Mouse (Mus musculus): ENCODE data around the gene Eif4g2.

The Eif4g2 gene

DNA sequence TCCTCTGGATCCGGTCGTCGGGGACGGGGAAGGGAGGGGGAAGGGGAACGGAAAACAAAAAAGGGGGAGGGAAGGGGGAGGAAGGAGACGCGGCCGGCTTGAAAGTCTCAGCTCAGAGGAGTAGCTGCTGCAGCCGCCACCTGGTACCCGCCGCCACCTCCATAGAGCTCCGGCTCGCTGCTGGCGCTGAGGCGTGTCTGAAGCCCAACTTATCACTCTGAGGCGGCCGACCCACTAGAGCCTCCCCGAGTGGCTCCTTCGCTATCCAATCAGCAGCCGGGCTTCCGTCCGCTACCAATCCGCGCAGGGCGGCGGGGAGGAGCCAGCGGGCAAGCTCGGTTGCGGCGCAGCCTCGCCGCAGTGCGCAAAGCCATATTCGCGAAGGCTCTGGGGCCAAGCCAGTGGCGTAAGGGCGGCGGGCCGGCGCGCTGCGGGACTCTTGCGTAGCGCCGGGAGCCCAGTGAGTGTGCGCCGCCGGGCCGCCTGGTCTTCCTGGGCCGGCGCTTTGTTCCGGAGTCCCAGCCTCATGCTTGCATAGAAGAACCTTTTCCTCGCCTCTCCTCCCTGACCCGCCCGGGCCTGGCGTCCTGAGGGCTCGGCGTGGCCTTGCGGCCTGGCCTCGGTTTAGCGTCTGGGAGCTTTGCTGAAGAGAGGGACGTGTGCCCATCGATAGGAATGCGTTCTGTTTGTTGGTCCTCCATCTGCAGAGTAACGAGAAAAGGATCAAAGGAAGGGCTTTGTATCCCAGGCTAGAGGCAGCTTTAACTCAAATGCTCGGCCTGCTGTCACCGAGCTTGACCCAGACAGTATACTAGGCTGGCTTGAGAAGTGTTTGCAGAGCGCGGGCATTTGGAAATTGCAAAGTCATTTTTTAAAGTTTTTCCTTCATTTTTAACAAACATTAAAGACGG, at the start of gene Eif4g2:
TSS of gene Eif4g2 (minus strand) at position 209 of the 911 bp plus-strand sequence.
- DNase-seq (ENCODE audit: low read depth in 1 of 2, low spot score in 2 of 2), result peak; percentile 98

DNA sequence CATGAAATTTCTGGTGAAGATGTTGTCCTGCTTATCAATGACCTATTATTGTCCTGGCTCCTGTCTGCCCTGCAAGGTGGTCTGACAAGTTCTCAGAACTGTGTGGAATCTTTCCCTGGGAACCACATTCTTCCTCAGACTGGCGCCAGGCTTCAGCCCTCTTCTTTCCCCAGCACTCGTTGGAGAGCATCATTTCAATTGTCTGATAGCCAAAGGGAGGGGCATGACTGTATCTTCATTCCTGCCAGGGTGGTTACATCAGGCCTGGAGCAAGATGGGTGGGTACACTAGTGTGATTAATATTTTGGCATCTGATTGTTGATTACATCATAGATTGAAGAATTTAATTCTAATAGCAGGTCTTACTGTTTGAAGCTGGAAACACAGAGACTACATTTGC, 49.8 kb upstream of the Eif4g2 start:
- no peak for DNase-seq (ENCODE audit: low read depth in 1 of 2, low spot score in 2 of 2)

DNA sequence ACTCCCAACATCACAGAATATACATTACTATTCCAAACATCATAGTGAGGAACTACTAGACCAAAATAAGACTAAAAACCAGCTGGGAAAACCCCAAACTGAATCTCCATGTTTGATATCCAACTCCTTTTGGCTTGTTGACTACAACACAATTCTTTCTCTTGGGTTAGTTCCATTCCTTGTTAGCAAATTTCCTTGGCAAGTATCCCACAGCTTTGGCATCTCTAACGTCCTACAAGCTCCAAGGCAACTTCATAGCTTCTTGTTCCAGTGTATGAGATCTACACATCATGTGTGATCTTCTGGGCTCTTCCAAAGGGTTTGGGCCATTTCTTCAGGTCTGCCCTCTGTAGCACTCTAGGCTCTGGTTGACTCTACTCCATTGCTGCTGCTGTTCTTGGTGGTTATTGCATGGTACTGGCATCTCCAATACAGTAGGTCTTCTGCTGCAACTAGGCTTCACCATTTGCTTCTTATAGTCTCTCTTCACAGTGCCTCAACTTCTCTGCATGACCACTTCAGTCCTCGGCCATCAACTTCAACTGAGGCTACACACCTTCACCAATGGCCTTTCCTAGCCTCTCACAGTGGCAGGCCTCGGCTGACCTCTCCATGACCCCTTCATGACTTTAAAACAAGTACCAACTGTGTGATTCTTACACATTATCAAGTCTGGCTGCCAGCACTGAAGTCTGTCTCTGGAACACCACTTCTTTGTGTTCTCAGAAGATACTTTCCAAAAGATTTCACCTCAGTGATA, 44.0 kb upstream of the Eif4g2 start:
- no peak for DNase-seq (ENCODE audit: low read depth in 1 of 2, low spot score in 2 of 2)

DNA sequence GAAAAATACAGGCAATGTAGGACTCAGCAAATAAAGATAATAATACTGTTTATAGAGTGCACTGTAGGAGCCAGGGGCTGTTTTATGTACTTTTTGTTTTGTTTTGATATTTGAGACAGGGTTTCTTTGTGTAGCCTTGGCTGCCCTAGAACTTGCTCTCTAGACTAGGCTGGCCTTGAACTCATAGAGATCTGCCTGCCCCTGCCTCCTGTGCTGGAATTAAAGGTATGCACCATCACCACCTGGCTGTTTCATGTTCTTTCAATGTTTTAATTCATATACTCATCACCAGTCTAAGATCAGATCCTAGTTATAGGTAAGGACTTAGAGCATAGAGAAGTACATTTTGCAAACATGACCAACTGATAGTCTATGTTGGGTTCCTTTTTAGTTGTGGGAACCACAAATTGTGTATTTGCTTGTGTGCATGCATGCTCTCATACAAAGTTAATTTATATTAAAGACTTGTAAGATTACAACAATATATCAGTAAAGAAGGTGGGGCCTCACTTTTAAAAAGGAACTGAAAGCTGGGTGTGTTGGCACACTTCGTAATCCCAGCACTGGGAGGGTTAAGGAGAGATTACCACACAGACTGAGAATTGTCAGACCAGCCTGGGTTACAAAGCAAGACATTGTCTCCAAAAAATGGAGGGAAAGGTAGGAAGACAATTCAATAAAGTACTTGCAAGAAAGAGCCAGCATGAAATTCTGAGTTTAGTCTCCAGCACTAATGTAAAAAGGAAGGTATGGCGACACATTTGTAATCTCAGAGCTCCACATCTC, 41.1 kb upstream of the Eif4g2 start:
- DNase-seq (ENCODE audit: low read depth in 1 of 2, low spot score in 2 of 2), result peak; percentile 29 to 52

DNA sequence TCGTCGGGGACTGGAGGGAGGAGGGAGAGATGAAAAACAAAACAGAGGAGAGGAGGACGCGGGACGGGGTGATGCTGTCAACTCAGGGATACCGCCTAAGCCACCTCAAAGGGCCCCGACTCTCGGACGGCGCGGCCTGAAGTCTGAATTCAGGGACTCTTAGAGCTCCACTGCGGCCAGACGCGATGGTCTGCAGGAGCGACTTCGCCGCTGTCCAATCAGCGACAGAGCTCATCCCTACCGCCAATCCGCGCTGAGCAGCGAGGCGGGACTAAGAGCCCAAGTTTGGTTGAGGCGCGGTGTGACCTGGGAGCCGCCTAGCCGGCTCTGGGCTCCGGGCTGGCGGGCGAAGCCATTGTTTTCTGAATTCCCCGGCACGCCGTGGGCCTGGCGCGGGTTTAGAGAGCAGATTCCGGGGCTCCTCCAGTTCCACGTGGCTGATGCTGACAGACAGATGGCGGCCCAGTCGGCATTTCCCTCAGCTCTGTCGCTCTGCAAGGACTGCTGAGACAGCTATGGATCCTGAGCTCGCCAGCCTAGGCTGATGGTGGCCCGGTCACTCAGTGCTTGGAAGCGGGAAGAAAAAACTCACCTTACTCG, 39.8 kb upstream of the Eif4g2 start:
- DNase-seq (ENCODE audit: low read depth in 1 of 2, low spot score in 2 of 2), result peak; percentile 85 to 92

DNA sequence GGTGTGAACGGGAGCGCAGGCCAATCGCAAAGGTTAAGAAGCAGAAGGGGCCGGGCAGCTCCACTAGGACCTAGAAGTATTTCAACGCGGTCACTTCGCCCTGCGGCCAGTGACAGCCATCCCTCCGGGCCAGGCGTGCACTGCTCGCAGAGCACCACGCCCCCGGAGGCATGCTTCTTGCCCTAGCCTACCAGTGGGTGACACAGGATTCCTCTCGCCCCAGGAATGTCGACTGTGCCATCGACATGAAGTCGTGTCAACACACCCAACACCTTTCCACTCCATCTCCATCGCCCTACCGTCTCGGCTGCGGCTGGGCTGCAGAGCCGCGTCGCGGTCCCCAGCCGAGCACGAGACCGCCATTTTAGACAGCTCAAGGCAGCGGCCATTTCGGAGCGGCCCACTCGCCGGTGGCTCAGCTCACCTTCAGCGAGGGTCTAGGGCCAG, 39.3 kb upstream of the Eif4g2 start:
- DNase-seq (ENCODE audit: low read depth in 1 of 2, low spot score in 2 of 2), result peak in 1 of 2 experiments; percentile 81

DNA sequence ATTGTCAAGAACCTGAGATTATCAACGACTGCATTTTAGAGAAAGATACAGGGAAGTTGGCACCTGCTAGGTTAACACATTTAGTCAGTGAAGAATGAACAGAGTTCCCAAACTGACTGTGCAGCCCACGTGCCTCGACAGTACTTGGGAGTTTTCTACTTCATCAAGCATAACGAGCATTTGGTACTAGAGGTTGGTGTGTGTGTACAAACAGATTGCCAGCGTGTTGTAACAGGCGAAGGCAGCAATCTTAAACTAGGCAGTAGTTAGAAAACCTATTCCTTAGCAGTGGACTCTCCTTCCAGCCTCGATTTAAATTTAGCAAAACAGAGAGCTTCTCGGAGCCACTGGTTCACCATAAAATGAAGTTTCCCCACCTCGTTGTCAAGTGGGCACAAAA, 38.7 kb upstream of the Eif4g2 start:
- no peak for DNase-seq (ENCODE audit: low read depth in 1 of 2, low spot score in 2 of 2)

DNA sequence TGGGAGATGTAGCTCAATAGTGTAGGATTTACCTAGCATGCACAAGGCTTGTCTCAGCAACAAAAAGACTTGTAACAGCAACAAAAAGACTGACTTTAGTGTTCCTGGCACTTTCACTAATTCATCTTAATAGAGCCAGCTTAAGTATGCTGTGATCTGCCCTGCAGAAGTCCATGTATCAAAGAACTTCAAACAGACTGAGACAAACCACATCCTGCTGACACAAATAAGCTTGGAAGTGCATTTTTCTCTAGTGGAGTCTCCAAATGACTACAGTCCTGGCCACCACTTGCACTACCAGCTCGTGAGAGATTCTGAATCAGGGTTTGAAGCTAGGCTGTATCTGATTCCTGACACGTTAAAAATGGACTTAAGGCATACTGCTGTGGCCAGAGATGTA, 26.7 kb upstream of the Eif4g2 start:
- no peak for DNase-seq (ENCODE audit: low read depth in 1 of 2, low spot score in 2 of 2)

DNA sequence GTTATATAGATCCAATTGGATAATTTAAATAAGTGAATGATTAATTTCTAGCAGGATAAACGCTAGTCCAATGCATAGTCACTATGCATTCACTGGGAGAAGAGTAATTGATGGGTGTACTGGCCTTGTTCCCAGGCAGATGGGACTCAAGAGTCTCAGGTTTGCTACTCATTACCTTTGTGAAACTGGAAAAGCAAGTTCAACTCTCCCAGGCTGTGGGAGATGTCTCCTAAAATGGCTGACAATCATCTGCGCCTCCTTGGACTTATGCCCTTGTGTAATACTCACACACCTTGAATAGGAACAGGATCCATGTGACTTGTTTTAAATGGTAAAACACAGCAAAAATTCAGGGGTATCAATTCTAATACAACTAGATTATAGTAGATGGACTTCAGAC, 26.3 kb upstream of the Eif4g2 start:
- no peak for DNase-seq (ENCODE audit: low read depth in 1 of 2, low spot score in 2 of 2)

DNA sequence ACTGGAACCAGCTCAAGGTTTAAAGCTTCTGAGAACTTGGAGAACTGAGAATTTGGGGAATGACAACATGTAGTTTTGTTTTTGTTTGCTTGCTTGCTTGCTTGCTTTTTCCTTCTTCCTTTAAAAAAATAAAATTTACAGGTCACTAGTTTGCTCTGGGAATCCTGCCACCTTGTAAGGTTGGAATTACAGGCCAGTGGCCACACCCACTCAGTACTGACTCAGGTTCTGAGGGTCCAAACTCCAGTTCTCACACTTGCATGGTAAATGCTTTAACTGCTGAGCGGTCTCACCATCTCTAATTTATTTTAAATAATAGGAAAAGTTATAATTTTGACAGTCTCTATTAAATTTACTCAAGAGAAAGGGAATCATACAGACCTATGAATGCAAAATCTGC, 15.4 kb upstream of the Eif4g2 start:
- no peak for DNase-seq (ENCODE audit: low read depth in 1 of 2, low spot score in 2 of 2)

DNA sequence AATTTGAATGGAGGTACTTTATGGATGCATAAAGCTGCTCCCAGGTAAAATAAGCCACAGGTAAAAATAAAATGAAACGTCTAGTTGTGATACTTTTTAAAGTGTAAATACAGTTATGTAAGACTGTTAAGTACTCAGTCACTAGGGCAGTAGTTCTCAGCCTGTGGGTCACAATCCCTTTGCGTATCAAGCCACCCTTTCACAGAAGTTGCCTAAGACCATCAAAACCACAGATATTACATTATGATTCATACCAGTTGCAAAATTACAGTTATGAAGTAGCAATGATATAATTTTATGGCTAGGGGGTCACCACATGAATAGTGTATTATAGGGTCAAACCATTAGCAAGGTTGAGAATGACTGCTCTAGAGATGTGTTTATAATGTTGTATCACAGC, 12.3 kb upstream of the Eif4g2 start:
- no peak for DNase-seq (ENCODE audit: low read depth in 1 of 2, low spot score in 2 of 2)

DNA sequence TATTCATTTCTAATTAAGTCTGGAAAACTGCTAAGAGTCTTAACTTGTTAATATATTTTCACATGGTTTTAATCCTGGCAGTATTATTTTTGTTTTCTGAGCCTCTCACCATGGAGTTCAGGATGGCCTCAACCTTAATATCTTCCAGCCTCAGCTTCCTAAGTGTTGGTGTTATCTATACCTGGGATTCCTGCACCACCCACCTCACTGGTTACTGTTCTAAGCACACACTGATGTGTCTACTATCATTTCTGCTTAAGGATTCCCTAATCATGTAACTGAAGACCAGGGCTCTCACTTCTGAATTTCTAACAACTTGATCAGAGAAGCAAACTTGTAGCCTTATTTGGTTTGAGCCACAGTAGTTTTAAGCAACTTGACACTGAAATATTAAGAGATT, 2.3 kb upstream of the Eif4g2 start:
- no peak for DNase-seq (ENCODE audit: low read depth in 1 of 2, low spot score in 2 of 2)

DNA sequence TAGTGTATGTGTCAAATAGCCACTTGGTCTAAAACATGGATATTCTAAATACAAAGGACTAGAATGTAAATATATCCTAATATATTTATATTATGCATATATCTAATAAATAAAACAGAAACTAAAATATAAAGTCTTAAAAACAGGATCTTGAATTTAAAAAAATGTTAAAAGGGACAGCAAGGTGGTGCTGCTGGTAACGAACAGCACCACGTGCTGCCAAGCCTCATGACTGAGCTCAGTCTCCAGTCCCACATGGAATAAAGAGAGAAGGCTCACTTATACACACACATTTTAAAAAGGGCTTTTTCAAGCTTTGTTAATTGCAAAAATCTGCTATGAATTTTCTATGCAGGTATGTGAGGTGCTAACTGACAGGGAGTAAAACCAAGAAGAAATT, 1.6 kb upstream of the Eif4g2 start:
- no peak for DNase-seq (ENCODE audit: low read depth in 1 of 2, low spot score in 2 of 2)

DNA sequence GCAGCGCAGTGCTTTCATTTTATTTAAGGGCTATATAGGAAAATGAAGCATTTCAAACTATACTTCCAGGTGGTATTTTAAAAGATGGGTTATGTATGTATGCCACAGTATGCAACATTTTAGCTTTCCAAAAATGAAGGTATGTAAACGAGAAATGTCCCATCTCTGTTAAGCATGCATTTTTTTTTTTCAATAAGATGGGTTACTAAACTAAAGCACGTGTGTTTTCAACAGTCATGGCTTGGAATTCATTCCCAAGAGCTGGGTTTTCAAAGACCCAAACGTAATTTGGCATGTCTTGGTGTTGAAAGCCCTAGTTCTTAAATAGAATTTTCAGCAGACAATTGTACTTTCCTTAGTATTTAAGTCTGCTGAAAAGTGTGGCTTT, 897 bp upstream of the Eif4g2 start:
- DNase-seq (ENCODE audit: low read depth in 1 of 2, low spot score in 2 of 2), result no peak

DNA sequence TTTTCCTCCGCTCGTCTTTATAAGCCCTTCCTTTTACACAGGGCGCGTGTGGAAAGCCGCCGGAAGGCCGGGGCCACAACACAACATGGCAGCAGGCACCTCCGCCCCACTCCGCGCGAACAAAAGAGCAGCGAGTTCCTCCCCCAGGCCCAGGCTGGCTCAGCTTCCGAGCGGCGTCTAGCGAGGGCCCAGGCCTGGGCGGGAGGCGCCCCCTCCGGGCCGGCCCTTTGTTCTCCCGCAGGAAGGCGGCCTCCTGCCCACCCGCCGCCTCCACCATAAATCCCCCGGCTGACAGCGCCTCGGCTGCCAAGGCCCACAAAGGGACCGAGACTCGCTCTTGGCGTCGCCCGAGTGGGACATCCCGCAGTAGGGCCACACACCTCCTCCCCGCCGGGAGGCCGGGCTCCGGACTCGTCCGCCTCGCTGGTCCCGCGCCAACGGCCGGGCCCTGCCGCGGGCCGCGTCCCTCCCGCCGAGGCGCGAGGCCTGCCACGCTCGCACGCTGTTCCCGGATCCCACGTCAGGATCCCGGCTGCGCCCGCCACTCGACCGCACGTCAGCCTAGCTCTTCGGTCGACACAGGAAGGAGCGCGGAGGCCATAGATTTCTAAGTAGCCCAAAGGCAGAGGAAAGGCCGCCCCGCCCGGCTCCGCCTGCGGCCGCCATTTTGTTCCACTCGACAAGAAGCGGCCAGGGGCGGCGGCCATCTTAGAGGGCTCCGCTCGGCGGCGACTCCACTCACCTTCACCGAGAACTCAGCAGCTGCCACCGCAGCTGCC, 598 bp downstream of the Eif4g2 start:
- DNase-seq (ENCODE audit: low read depth in 1 of 2, low spot score in 2 of 2), result peak; percentile 59 to 82

DNA sequence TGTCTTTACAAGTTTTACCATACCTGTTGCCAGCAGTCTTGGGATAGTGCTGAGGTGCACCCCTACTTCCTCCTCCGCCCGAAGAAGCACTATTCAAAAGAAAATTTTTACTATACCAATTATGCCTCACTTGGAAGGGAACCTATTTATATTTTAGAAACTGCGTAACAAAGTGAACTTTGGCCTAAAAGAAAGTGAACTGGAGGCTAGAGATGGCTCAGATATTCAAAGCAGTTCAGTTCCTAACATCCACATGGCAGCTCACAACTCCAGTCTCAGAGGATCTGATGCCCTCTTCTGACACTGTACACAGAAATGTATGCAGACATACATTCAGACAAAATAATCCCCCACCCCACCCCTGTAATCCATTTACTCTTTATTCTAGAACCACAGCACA, 2.0 kb downstream of the Eif4g2 start:
- DNase-seq (ENCODE audit: low read depth in 1 of 2, low spot score in 2 of 2), result no peak

DNA sequence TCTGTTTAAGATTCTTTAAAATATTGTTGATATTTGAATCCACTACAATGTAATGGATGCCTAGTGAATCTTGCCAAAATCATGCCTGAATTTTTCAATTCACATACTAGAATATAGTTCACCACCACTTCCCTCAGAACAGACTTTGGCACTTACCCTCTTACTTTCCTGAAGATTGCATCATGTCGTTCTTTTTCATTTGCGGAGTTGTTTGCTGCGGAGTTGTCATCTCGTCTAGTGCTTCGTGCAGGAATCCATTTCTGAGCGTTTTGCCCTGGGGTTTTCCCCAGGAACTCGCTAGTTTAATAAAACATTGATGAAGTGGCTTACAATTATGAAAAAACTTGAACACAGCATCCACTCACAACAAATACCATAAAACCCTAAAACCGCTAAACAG, 2.8 kb downstream of the Eif4g2 start:
- no peak for DNase-seq (ENCODE audit: low read depth in 1 of 2, low spot score in 2 of 2)

DNA sequence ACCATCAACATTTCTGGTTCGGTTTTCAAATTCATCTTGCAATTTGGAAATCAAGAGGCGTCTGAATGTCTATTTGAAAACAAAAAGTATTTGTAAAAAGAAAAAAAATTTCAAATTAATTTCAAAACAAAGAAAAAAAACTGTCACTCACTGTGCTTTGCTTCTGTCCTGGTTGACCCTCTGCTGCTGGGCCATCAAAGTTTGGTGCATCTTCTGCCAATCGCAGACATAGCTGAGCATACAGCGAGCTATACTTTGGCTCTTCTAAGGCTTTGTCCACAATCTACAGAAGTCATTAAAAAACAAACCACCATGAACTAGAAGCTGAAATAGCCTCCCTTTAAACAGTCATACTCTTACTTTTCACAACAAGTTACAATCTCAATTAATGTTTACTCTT, 4.6 kb downstream of the Eif4g2 start:
- DNase-seq (ENCODE audit: low read depth in 1 of 2, low spot score in 2 of 2), result no peak

DNA sequence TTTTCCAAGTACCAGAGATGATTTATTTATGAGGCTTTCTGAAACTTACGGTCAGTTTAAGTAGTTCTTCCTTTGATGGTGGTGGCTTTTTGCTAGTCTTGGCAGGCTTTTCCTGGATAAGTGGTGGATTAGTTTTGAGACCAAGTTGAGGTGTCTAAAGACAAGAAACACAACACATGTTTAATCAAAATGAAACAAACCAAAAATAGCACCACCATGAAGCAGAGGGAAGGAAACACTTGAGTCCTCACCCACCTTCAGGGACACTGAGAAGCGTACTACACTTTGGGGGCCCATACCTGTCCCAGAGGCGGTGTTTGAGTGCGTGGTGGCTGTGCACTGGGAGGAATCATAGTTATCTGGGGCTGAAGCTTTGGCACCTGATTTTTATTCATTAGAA, 7.5 kb downstream of the Eif4g2 start:
- no peak for DNase-seq (ENCODE audit: low read depth in 1 of 2, low spot score in 2 of 2)

DNA sequence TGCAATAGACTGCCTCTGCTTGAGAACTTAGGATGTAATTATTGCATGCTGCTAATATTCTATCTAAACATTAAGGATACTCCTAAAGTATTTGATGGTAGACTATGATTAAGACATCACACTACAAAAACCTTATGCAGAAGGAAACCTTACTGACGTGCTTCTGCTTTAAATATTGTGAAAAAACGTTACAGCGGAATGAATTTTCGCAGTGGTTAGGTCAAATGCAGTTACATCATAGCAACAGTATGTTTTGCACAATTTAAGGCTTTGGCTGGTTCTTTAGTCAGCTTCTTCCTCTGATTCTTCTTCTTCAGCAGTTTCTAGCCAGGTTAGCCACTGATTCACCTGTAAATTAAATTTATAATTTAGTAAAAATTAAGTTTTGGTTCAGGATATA, 10.4 kb downstream of the Eif4g2 start:
- no peak for DNase-seq (ENCODE audit: low read depth in 1 of 2, low spot score in 2 of 2)

DNA sequence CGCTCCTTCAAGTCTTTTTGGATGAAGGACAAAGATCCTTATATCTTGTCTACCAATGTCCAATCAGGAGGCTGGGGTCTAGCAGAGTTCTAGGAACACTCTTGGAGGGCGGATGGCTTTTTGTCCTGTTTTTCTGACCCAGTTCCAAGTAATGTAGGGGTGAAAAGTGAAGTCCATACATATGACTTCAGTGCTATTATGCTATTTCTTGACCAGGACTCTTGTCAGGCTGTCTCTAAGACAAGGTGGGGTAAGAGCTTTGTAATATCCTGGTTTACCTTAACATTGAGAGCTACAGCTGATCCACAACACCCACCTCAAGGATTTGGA, 12.7 kb downstream of the Eif4g2 start:
- no peak for DNase-seq (ENCODE audit: low read depth in 1 of 2, low spot score in 2 of 2)

Measured in monocyte, adult 2 months (primary cell).